Mouse (Mus musculus) cortical plate, adult 2 months (tissue): ENCODE results near the gene Ghr.

ENCODE experiments used
- CTCF ChIP-seq: fragments of 200-500 bp; IDR thresholded peaks from 2 replicates; pipeline ENCODE4 v1.5.1; 2011; ENCODE audit warnings: mild to moderate bottlenecking, control low read depth, low read length; ENCODE audit not compliant: insufficient read depth; ENCODE audit errors: extremely low read depth
- POLR2A ChIP-seq: fragments of 200-500 bp; IDR thresholded peaks from 2 replicates; pipeline ENCODE4 v1.6.1; 2011; ENCODE audit warnings: mild to moderate bottlenecking, low read length, control low read depth; ENCODE audit not compliant: insufficient read depth; ENCODE audit errors: extremely low read depth

DNA sequence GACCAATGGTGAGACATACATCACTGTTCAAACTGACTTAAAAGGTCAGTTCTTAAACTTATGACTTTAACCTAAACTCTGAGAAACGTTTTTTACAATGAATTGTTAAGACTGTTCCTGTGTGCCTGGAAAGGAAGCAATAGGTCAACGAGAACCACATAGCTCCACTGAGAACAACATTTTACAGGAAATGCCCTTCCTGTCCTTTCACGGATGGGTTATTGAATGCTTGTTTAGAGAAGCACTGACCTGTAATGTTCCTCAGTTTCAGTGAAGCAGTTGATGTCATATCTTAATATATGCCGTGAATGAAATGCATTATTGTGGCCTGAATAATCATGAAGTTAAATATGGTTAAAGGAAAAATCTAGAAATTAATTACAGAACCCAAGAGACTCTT lies 147.7 kb downstream of the Ghr start:
- TF ChIP-seq POLR2A (no peak), CTCF (no peak)
